Mouse (Mus musculus): ENCODE measurements around the gene Nf2. TPM values are rescaled to one million over a fixed set of nuclear protein-coding genes. Genes with fewer than 3 reads are reported as not detected.

Gene Nf2
- polyA plus RNA-seq, 1 experiment from 2014 or later, result 70.2 TPM

- WGBS, result 26% methylated on average over 3 of the region's 3 CpGs
- H3K27me3 ChIP-seq, result no peaks in the 10 kb centered on the region
These were observed 76.4 kb downstream of the Nf2 start for GRCm38 (mm10) chr11:4772925-4773324.

GRCm38 (mm10) chr11:4771756-4772155 is 77.6 kb downstream of the Nf2 start:
- Histone ChIP-seq H3K9ac (no peak overlapping the region), H3K9me3 (no peaks in the 10 kb centered on the region), H3K27me3 (no peaks in the 10 kb centered on the region), H3K4me3 (no peak overlapping the region), H3K4me1 (replicated peaks) (peaks cover 31% of the 10 kb centered on the region), H3K27ac (replicated peaks) (no peak overlapping the region), H3K4me2 (no peak overlapping the region), H3K36me3 (peaks cover 22% of the 10 kb centered on the region)
- 71% methylated on average over 7 of the region's 7 CpGs for WGBS
- ATAC-seq (ENCODE audit: low read depth), result no peak

More at GRCm38 (mm10) chr11:4772925-4773324, 76.4 kb downstream of the Nf2 start:
- Histone ChIP-seq H3K4me2 (no peak overlapping the region), H3K27ac (replicated peaks) (peak overlapping the region; percentile 67), H3K9ac (no peak overlapping the region), H3K4me1 (replicated peaks) (peaks cover 31% of the 10 kb centered on the region), H3K36me3 (peaks cover 16% of the 10 kb centered on the region; the same call in 1 of the 2 replicates), H3K4me3 (no peak overlapping the region), H3K9me3 (no peaks in the 10 kb centered on the region)
- ATAC-seq (ENCODE audit: low read depth), result peak; percentile 57; the same call in 1 of the 2 replicates

GRCm38 (mm10) chr11:4769881-4770280 is 79.5 kb downstream of the Nf2 start:
- Histone ChIP-seq H3K27me3 (no peaks in the 10 kb centered on the region), H3K27ac (replicated peaks) (no peak overlapping the region), H3K9ac (no peak overlapping the region), H3K4me3 (no peak overlapping the region), H3K36me3 (peaks cover 22% of the 10 kb centered on the region), H3K4me1 (replicated peaks) (peaks cover 28% of the 10 kb centered on the region), H3K9me3 (no peaks in the 10 kb centered on the region), H3K4me2 (no peak overlapping the region)
- no peak for ATAC-seq (ENCODE audit: low read depth)
- WGBS, result 93% methylated on average over 6 of the region's 6 CpGs

GRCm38 (mm10) chr11:4769293-4769692 is 80.0 kb downstream of the Nf2 start:
- no peak overlapping the region for H3K4me2 ChIP-seq
- H3K36me3 ChIP-seq, result peaks cover 22% of the 10 kb centered on the region
- H3K27ac ChIP-seq (replicated peaks), result no peak overlapping the region
- H3K4me1 ChIP-seq (replicated peaks), result peaks cover 22% of the 10 kb centered on the region
- H3K9me3 ChIP-seq, result no peaks in the 10 kb centered on the region
- 80% methylated on average over 7 of the region's 7 CpGs for WGBS
- ATAC-seq (ENCODE audit: low read depth), result no peak
- H3K4me3 ChIP-seq, result no peak overlapping the region
- no peak overlapping the region for H3K9ac ChIP-seq
- H3K27me3 ChIP-seq, result no peaks in the 10 kb centered on the region

DNA sequence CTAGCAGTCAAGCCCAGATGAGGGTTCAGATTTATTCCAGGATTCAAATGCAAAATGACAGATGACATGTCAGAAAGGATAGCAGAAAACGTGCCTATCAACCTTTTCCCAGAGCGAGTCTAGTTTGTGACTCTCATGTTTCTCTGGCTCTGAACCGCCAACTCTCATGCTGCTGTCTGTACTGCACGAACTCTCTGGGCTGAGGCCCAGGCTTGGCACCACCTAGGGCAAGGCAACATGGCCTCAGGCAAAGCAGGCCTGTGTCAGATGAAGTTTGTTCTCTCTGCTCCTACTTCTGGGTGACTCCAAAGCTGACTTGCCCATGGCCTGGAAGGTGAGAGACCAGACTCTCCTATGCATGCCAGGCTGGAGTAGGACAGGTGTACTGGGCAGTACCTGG is 80.9 kb downstream of the Nf2 start:
- 82% methylated on average over 4 of the region's 4 CpGs for WGBS
- no peak overlapping the region for H3K9ac ChIP-seq
- no peaks in the 10 kb centered on the region for H3K9me3 ChIP-seq
- no peak overlapping the region for H3K4me3 ChIP-seq
- H3K4me2 ChIP-seq, result no peak overlapping the region
- peaks cover 22% of the 10 kb centered on the region for H3K36me3 ChIP-seq
- peaks cover 17% of the 10 kb centered on the region for H3K4me1 ChIP-seq (replicated peaks)
- H3K27me3 ChIP-seq, result no peaks in the 10 kb centered on the region
- H3K27ac ChIP-seq (replicated peaks), result no peak overlapping the region
- no peak for ATAC-seq (ENCODE audit: low read depth)

DNA sequence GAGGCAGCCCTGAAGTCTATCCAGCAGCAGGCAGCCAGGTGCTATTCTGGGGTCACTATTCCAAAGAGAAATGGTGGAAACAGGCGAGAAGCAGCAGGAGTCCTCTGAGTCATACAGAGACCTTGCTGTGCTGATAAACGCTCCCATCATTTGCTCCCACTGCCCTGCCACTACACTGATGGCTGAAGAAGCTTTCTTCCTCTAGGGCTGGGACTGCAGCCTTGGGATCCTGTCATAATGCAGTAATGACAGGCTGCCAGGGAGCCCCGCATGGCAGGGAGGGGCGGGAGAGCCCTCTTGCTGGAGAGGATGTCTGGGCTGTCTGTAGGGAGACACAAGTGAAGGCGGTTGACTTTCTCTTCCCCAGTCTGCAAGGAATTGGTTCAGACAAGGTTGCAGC is 84.9 kb downstream of the Nf2 start:
- Histone ChIP-seq H3K9ac (no peak overlapping the region), H3K9me3 (no peaks in the 10 kb centered on the region), H3K4me1 (replicated peaks) (peaks cover 36% of the 10 kb centered on the region), H3K36me3 (peaks cover 15% of the 10 kb centered on the region), H3K27ac (replicated peaks) (peak overlapping the region; percentile 46; the same call in 1 of the 2 replicates), H3K4me2 (no peak overlapping the region), H3K4me3 (no peak overlapping the region), H3K27me3 (no peaks in the 10 kb centered on the region)
- no peak for ATAC-seq (ENCODE audit: low read depth)
- WGBS, result 63% methylated on average over 5 of the region's 5 CpGs

- Histone ChIP-seq H3K27me3 (no peaks in the 10 kb centered on the region), H3K9me3 (no peaks in the 10 kb centered on the region), H3K4me2 (no peak overlapping the region), H3K4me1 (replicated peaks) (peaks cover 36% of the 10 kb centered on the region), H3K9ac (0 out of 2 replicates have a peak overlapping the region, but pooled peaks have one; percentile 12), H3K36me3 (peaks cover 8% of the 10 kb centered on the region; the same call in 1 of the 2 replicates), H3K4me3 (no peak overlapping the region), H3K27ac (replicated peaks) (0 out of 2 replicates have a peak overlapping the region, but pooled peaks have one; percentile 82)
- ATAC-seq (ENCODE audit: low read depth), result peak; percentile 45; the same call in 1 of the 2 replicates
- WGBS, result 18% methylated on average over 5 of the region's 5 CpGs
These were observed 85.7 kb downstream of the Nf2 start for GRCm38 (mm10) chr11:4763631-4764030.

DNA sequence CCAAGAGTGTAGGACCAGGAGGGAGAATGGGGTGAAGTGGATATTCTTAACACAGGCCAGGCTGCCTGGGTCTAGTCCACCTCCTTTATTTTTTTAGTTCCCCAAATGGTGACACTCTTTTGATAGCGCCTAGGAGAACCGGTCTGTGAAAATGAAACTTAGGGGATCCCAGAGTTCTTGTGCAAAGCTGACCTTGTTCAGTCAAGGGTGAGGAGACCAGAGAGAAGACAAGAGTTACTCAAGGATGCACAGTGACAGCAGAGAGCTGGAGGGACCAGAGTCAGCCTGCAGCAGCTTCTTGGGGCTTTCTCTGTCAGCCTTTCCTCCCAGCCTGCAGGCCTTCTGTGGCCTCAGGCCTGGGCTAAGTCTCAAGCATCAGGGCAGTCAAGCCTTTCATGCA is 86.8 kb downstream of the Nf2 start:
- 15% methylated on average over 2 of the region's 2 CpGs for WGBS
- Histone ChIP-seq H3K4me3 (no peak overlapping the region), H3K4me2 (no peak overlapping the region), H3K9ac (no peak overlapping the region), H3K36me3 (peaks cover 4% of the 10 kb centered on the region; the same call in 1 of the 2 replicates), H3K4me1 (replicated peaks) (peaks cover 40% of the 10 kb centered on the region), H3K27ac (replicated peaks) (peak overlapping the region; percentile 82), H3K9me3 (no peaks in the 10 kb centered on the region), H3K27me3 (no peaks in the 10 kb centered on the region)
- no peak for ATAC-seq (ENCODE audit: low read depth)

GRCm38 (mm10) chr11:4761991-4762390 is 87.3 kb downstream of the Nf2 start:
- ATAC-seq (ENCODE audit: low read depth), result no peak
- Histone ChIP-seq H3K27ac (replicated peaks) (peak overlapping the region; percentile 82), H3K36me3 (no peaks in the 10 kb centered on the region), H3K4me2 (no peak overlapping the region), H3K4me3 (no peak overlapping the region), H3K9ac (no peak overlapping the region), H3K27me3 (no peaks in the 10 kb centered on the region), H3K4me1 (replicated peaks) (peaks cover 43% of the 10 kb centered on the region), H3K9me3 (no peaks in the 10 kb centered on the region)
- 11% methylated on average over 6 of the region's 6 CpGs for WGBS

- ATAC-seq (ENCODE audit: low read depth), result no peak
- no peaks in the 10 kb centered on the region for H3K9me3 ChIP-seq
- peaks cover 52% of the 10 kb centered on the region for H3K4me1 ChIP-seq (replicated peaks)
- 10% methylated on average over 4 of the region's 4 CpGs for WGBS
- no peak overlapping the region for H3K4me2 ChIP-seq
- 0 out of 2 replicates have a peak overlapping the region, but pooled peaks have one; percentile 26 for H3K9ac ChIP-seq
- H3K27ac ChIP-seq (replicated peaks), result peak overlapping the region; percentile 82
- H3K27me3 ChIP-seq, result no peaks in the 10 kb centered on the region
- no peaks in the 10 kb centered on the region for H3K36me3 ChIP-seq
- H3K4me3 ChIP-seq, result no peak overlapping the region
These were observed 88.9 kb downstream of the Nf2 start for GRCm38 (mm10) chr11:4760438-4760837.

DNA sequence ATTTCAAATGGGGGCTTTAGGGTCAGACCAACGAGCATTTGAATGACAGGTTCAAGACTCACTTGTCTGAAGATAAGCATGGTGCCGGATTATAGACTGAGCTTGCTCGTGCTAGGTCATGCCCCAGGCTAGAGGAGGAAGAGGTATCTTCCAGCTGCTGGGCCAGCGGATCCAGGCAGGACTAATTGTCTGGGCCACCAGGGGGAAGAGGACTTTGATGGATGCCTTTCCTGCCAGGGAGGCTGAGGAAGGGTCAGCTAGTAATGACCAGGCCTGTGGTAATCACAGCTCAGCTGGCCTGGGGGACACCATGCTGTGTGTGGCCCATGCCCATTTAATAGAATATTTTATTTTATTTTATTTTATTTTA is 91.6 kb downstream of the Nf2 start:
- 0 out of 2 replicates have a peak overlapping the region, but pooled peaks have one; percentile 18 for H3K27ac ChIP-seq (replicated peaks)

DNA sequence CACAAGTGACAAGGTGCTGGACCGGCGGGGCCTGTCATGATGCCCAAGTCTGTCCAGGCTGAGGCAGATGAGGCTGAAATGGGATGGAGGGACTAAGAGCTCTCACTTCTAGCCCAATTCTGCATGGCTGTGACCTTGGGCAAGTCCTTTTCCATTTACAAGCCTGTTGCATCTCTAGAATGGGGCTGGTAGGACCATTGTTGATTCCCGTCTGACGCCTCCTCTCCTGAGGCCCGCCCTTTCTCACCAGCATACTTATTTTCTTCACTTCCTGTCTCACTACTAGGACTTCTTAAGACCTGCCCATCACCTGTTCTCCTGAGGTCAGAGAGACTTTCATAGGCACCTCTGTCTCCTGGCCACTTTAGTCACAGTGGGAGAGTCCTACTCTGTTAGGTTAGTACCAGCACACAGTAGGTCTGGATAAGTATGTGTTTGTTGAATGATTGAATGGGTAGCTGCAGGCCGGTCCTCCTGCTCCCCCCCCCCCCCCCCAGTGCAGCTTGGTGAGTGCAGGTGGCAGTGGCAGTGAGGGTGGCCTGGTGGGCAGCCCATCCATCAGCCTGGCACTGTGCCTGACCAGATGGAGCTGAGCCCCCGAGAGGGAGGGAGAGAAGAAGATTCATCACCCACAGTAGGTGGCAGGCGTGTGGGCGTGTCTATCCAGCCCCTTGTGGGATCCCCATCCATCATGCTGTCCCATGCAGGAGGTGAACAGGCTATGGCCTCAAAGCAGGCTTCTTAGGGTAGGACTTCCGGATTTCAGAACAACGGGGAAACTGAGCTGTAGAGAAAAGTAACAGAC is 92.2 kb downstream of the Nf2 start:
- H3K27me3 ChIP-seq, result peaks cover 4% of the 10 kb centered on the region; the same call in 1 of the 2 replicates
- H3K4me1 ChIP-seq (replicated peaks), result peaks cover 60% of the 10 kb centered on the region
- no peak overlapping the region for H3K9ac ChIP-seq
- H3K36me3 ChIP-seq, result no peaks in the 10 kb centered on the region
- no peak overlapping the region for H3K4me3 ChIP-seq
- H3K4me2 ChIP-seq, result no peak overlapping the region
- peak; percentile 51 for ATAC-seq (ENCODE audit: low read depth)
- 0 out of 2 replicates have a peak overlapping the region, but pooled peaks have one; percentile 18 for H3K27ac ChIP-seq (replicated peaks)
- 30% methylated on average over 11 of the region's 11 CpGs for WGBS
- H3K9me3 ChIP-seq, result 0 out of 2 replicates have a peak, but pooled peaks cover 2% of the 10 kb centered on the region

More for the DNA sequence above, 91.6 kb downstream of the Nf2 start:
- Histone ChIP-seq H3K9ac (no peak overlapping the region), H3K4me1 (replicated peaks) (peaks cover 60% of the 10 kb centered on the region), H3K4me3 (no peak overlapping the region), H3K4me2 (no peak overlapping the region), H3K27me3 (no peaks in the 10 kb centered on the region), H3K9me3 (0 out of 2 replicates have a peak, but pooled peaks cover 2% of the 10 kb centered on the region), H3K36me3 (no peaks in the 10 kb centered on the region)
- no peak for ATAC-seq (ENCODE audit: low read depth)
- 4% methylated on average over 4 of the region's 4 CpGs for WGBS

All from neural tube, embryonic 13.5 days (tissue).